Mouse (Mus musculus): Measurements from ENCODE around the gene Hoxd10. TPM values are rescaled to one million over a fixed set of nuclear protein-coding genes. Genes with fewer than 3 reads are reported as not detected.

Hoxd10 gene
- total and polyA plus RNA-seq, 2 experiments from 2014 or later = not detected

- Histone ChIP-seq H3K9ac (no peak overlapping the region), H3K36me3 (ENCODE audit: insufficient read depth) (no peaks in the 10 kb centered on the region), H3K4me1 (ENCODE audit: insufficient read depth) (no peaks in the 10 kb centered on the region), H3K4me3 (ENCODE audit: low read depth, low read length) (no peak overlapping the region), H3K4me2 (ENCODE audit: low read depth) (no peak overlapping the region), H3K9me3 (ENCODE audit: low read length) (0 out of 2 replicates have a peak, but pooled peaks cover 4% of the 10 kb centered on the region), H3K27ac (ENCODE audit: low read depth, low read length) (no peak overlapping the region), H3K27me3 (ENCODE audit: insufficient read depth, low read length) (peaks cover 89% of the 10 kb centered on the region)
- ATAC-seq (no peak), DNase-seq (no peak)
- WGBS = 7% methylated on average over 4 of the region's 4 CpGs
- no peak for TF ChIP-seq CTCF (IDR thresholded peaks at IDR 0.05; ENCODE audit: low read depth)
These were observed 1.7 kb downstream of the Hoxd10 start for GRCm38 (mm10) chr2:74693432-74693827.

- no peak for ATAC-seq
- Histone ChIP-seq H3K4me3 (ENCODE audit: low read depth, low read length) (no peak overlapping the region), H3K36me3 (ENCODE audit: insufficient read depth) (no peaks in the 10 kb centered on the region), H3K4me2 (ENCODE audit: low read depth) (no peak overlapping the region), H3K27me3 (ENCODE audit: insufficient read depth, low read length) (peaks cover 87% of the 10 kb centered on the region), H3K4me1 (ENCODE audit: insufficient read depth) (no peaks in the 10 kb centered on the region), H3K9me3 (ENCODE audit: low read length) (0 out of 2 replicates have a peak, but pooled peaks cover 4% of the 10 kb centered on the region), H3K27ac (ENCODE audit: low read depth, low read length) (no peak overlapping the region), H3K9ac (no peak overlapping the region)
- peak; percentile 22; the same call in 1 of the 2 replicates for TF ChIP-seq CTCF (IDR thresholded peaks at IDR 0.05; ENCODE audit: low read depth)
- 2% methylated on average over 16 of the region's 16 CpGs for WGBS
- no peak for DNase-seq
These were observed 2.3 kb downstream of the Hoxd10 start for GRCm38 (mm10) chr2:74694066-74694465.

GRCm38 (mm10) chr2:74695383-74695782 lies 3.7 kb downstream of the Hoxd10 start:
- no peak for TF ChIP-seq CTCF (IDR thresholded peaks at IDR 0.05; ENCODE audit: low read depth)
- Histone ChIP-seq H3K4me3 (ENCODE audit: low read depth, low read length) (no peak overlapping the region), H3K4me2 (ENCODE audit: low read depth) (no peak overlapping the region), H3K4me1 (ENCODE audit: insufficient read depth) (no peaks in the 10 kb centered on the region), H3K27ac (ENCODE audit: low read depth, low read length) (no peak overlapping the region), H3K9ac (no peak overlapping the region), H3K36me3 (ENCODE audit: insufficient read depth) (no peaks in the 10 kb centered on the region), H3K9me3 (ENCODE audit: low read length) (0 out of 2 replicates have a peak, but pooled peaks cover 4% of the 10 kb centered on the region), H3K27me3 (ENCODE audit: insufficient read depth, low read length) (peaks cover 90% of the 10 kb centered on the region)
- WGBS = 0% methylated on average over 1 of the region's 1 CpGs
- DNase-seq = no peak
- ATAC-seq = no peak

GRCm38 (mm10) chr2:74695813-74696430 lies 4.2 kb downstream of the Hoxd10 start:
- no peak for ATAC-seq
- DNase-seq = no peak
- Histone ChIP-seq H3K4me1 (ENCODE audit: insufficient read depth) (no peaks in the 10 kb centered on the region), H3K27me3 (ENCODE audit: insufficient read depth, low read length) (peaks cover 90% of the 10 kb centered on the region), H3K9ac (no peak overlapping the region), H3K4me3 (ENCODE audit: low read depth, low read length) (no peak overlapping the region), H3K4me2 (ENCODE audit: low read depth) (no peak overlapping the region), H3K9me3 (ENCODE audit: low read length) (0 out of 2 replicates have a peak, but pooled peaks cover 4% of the 10 kb centered on the region), H3K36me3 (ENCODE audit: insufficient read depth) (no peaks in the 10 kb centered on the region), H3K27ac (ENCODE audit: low read depth, low read length) (no peak overlapping the region)
- WGBS = 3% methylated on average over 7 of the region's 7 CpGs
- TF ChIP-seq CTCF (IDR thresholded peaks at IDR 0.05; ENCODE audit: low read depth) = no peak

- Histone ChIP-seq H3K27me3 (ENCODE audit: insufficient read depth, low read length) (peaks cover 90% of the 10 kb centered on the region), H3K9me3 (ENCODE audit: low read length) (no peaks in the 10 kb centered on the region), H3K9ac (no peak overlapping the region), H3K36me3 (ENCODE audit: insufficient read depth) (no peaks in the 10 kb centered on the region), H3K27ac (ENCODE audit: low read depth, low read length) (no peak overlapping the region), H3K4me2 (ENCODE audit: low read depth) (no peak overlapping the region), H3K4me3 (ENCODE audit: low read depth, low read length) (no peak overlapping the region), H3K4me1 (ENCODE audit: insufficient read depth) (no peaks in the 10 kb centered on the region)
- no peak for ATAC-seq
- DNase-seq = no peak
- WGBS = 2% methylated on average over 34 of the region's 34 CpGs
- TF ChIP-seq CTCF (IDR thresholded peaks at IDR 0.05; ENCODE audit: low read depth) = no peak
These were observed 5.0 kb downstream of the Hoxd10 start for GRCm38 (mm10) chr2:74696442-74697335.

- no peak for TF ChIP-seq CTCF (IDR thresholded peaks at IDR 0.05; ENCODE audit: low read depth)
- peaks cover 87% of the 10 kb centered on the region for H3K27me3 ChIP-seq (ENCODE audit: insufficient read depth, low read length)
- H3K9me3 ChIP-seq (ENCODE audit: low read length) = no peaks in the 10 kb centered on the region
- no peak within 1 kb of the TSS for H3K9ac ChIP-seq
- WGBS = 2% methylated on average over 43 of the region's 43 CpGs
- H3K27ac ChIP-seq (ENCODE audit: low read depth, low read length) = no peak within 1 kb of the TSS
- H3K36me3 ChIP-seq (ENCODE audit: insufficient read depth) = no peaks in the 10 kb centered on the region
- H3K4me1 ChIP-seq (ENCODE audit: insufficient read depth) = no peaks in the 10 kb centered on the region
- peak within 1 kb of the TSS; percentile 22 for H3K4me3 ChIP-seq (ENCODE audit: low read depth, low read length)
- DNase-seq (no peak), ATAC-seq (peak; percentile 58)
- peak within 1 kb of the TSS; percentile 35 for H3K4me2 ChIP-seq (ENCODE audit: low read depth)
These were observed 5.9 kb downstream of the Hoxd10 start, which contains the start of gene Hoxd9 for GRCm38 (mm10) chr2:74697567-74698121. TSS of gene Hoxd9 (plus strand) at chr2:74697727.

All from forebrain, postnatal 0 days (tissue).